Mouse (Mus musculus) G1E (cell line): ENCODE measurements around the gene Gtf2e1. TPM values are rescaled to one million over a fixed set of nuclear protein-coding genes. Genes with fewer than 3 reads are reported as not detected.

Experiments used
- ATAC-seq: 2 replicates; pipeline ENCODE4 v1.8.0; 2016; ENCODE audit warnings: mild to moderate bottlenecking; ENCODE audit not compliant: insufficient number of reproducible peaks, poor library complexity, low FRiP score, severe bottlenecking; ENCODE audit errors: extremely low read depth
- DNase-seq: peaks from one replicate; pipeline ENCODE4 v3.0.0; 2012; ENCODE audit warnings: low spot score
- H3K27me3 ChIP-seq: 2 replicates; pipeline ENCODE4 v1.6.1; 2012; ENCODE audit warnings: mild to moderate bottlenecking, low read length, inconsistent platforms; ENCODE audit not compliant: insufficient read depth
- H3K36me3 ChIP-seq: replicated peaks from 2 replicates; pipeline ENCODE3; 2012; ENCODE audit warnings: mild to moderate bottlenecking, inconsistent platforms
- H3K4me1 ChIP-seq: 2 replicates; pipeline ENCODE4 v1.6.1; 2012; ENCODE audit warnings: low read depth, low read length, inconsistent platforms, mixed read lengths; ENCODE audit not compliant: insufficient read depth
- H3K4me3 ChIP-seq: 2 replicates; pipeline ENCODE4 v1.5.1; 2012; ENCODE audit warnings: low read depth, mild to moderate bottlenecking, inconsistent platforms, low read length, moderate library complexity, mixed read lengths
- H3K9me3 ChIP-seq: replicated peaks from 2 replicates; pipeline ENCODE4 v1.6.1; 2012; ENCODE audit warnings: inconsistent platforms
- CTCF ChIP-seq: IDR thresholded peaks from 2 replicates; pipeline ENCODE4 v1.5.1; 2012; ENCODE audit warnings: low read depth, low read length, inconsistent platforms, mixed read lengths
- GATA1 ChIP-seq: IDR thresholded peaks from 2 replicates; pipeline ENCODE4 v1.6.1; 2012; ENCODE audit warnings: borderline replicate concordance, low read length, inconsistent platforms, mixed read lengths
- GATA2 ChIP-seq: IDR thresholded peaks from 2 replicates; pipeline ENCODE4 v1.6.1; 2012; ENCODE audit warnings: low read depth, low read length, inconsistent platforms, borderline replicate concordance
- POLR2AphosphoS5 ChIP-seq: IDR thresholded peaks from 2 replicates; pipeline ENCODE4 v1.6.1; 2012; ENCODE audit warnings: low read depth, low read length, inconsistent platforms; ENCODE audit not compliant: insufficient replicate concordance
- TAL1 ChIP-seq: conservative IDR thresholded peaks from 2 replicates; pipeline ENCODE4 v1.6.1; 2012; ENCODE audit warnings: low read depth, low read length, inconsistent platforms, mixed read lengths
- polyA plus RNA-seq: library from polyadenylated mRNA; stranded (reverse); fragments of >175 nt; gene quantifications from 2 replicates; pipeline ENCODE4 v1.2.3, GENCODE M21; 2012
- total RNA-seq, 2 experiments: library from RNA; stranded (forward) in 1 of 2; stranded (reverse) in 1 of 2; fragments of 200-1000 nt in 1 of 2; fragments of >200 nt in 1 of 2; fragmentation: Nextera tagmentation in 1 of 2; gene quantifications; 2 replicates each; pipeline ENCODE4 v1.2.3; 2014 to 2017

Gene Gtf2e1
- total and polyA plus RNA-seq, 3 experiments = 3.6 to 29.0 (median 27.8) TPM

GRCm38 (mm10) chr16:37533369-37534068 lies 6.1 kb downstream of the Gtf2e1 start:
- Histone ChIP-seq H3K27me3 (no peaks in the 10 kb centered on the region), H3K9me3 (no peaks in the 10 kb centered on the region), H3K4me3 (peak overlapping the region; percentile 54; the same call in 1 of the 2 replicates), H3K36me3 (peaks cover 60% of the 10 kb centered on the region), H3K4me1 (peaks cover 57% of the 10 kb centered on the region)
- TF ChIP-seq GATA2 (no peak), GATA1 (no peak), POLR2AphosphoS5 (no peak), TAL1 (no peak), CTCF (no peak)
- DNase-seq (peak; percentile 45), ATAC-seq (peak; percentile 75)

- Histone ChIP-seq H3K4me1 (peaks cover 44% of the 10 kb centered on the region), H3K36me3 (peaks cover 63% of the 10 kb centered on the region)
- ATAC-seq = no peak
Measured at GRCm38 (mm10) chr16:37532046-37532445, 7.5 kb downstream of the Gtf2e1 start.

DNA sequence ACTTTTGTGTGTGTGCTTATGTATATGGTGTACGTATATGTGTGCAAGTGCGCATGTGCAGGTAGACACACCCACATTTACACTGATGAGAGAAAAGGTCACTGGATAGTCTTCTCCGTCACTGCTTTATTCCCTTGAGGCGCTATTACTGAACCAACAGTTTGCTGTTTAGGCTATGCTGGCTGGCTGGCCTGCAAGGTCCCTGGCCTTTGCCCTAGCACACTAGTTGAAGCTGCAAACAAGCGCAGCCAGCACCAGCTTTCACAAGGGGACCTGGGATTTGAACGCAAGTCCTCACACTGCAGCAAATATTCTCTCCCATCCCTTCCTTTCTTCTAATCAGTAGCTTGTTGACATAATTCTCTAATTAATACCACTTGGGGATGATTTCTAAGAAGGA lies 9.4 kb downstream of the Gtf2e1 start:
- Histone ChIP-seq H3K4me1 (peaks cover 33% of the 10 kb centered on the region), H3K36me3 (peaks cover 70% of the 10 kb centered on the region), H3K27me3 (no peaks in the 10 kb centered on the region), H3K4me3 (no peak overlapping the region), H3K9me3 (no peaks in the 10 kb centered on the region)
- ATAC-seq (no peak), DNase-seq (no peak)
- TF ChIP-seq CTCF (no peak), POLR2AphosphoS5 (no peak), GATA1 (no peak), TAL1 (no peak), GATA2 (no peak)

More at GRCm38 (mm10) chr16:37532046-37532445, 7.5 kb downstream of the Gtf2e1 start:
- TF ChIP-seq GATA2 = no peak
- no peak for TF ChIP-seq GATA1
- no peak for TF ChIP-seq CTCF
- no peak for TF ChIP-seq TAL1
- no peak for TF ChIP-seq POLR2AphosphoS5
- Histone ChIP-seq H3K9me3 (no peaks in the 10 kb centered on the region), H3K27me3 (no peaks in the 10 kb centered on the region), H3K4me3 (no peak overlapping the region)
- DNase-seq = no peak

GRCm38 (mm10) chr16:37526688-37527223 lies 12.8 kb downstream of the Gtf2e1 start:
- peaks cover 5% of the 10 kb centered on the region; the same call in 1 of the 2 replicates for H3K4me1 ChIP-seq
- peaks cover 10% of the 10 kb centered on the region for H3K9me3 ChIP-seq
- no peaks in the 10 kb centered on the region for H3K27me3 ChIP-seq
- no peak for TF ChIP-seq POLR2AphosphoS5
- TF ChIP-seq CTCF = no peak
- TF ChIP-seq GATA1 = no peak
- no peak for TF ChIP-seq GATA2
- no peak for TF ChIP-seq TAL1
- H3K36me3 ChIP-seq = peaks cover 85% of the 10 kb centered on the region
- no peak for ATAC-seq
- no peak for DNase-seq
- no peak overlapping the region for H3K4me3 ChIP-seq

GRCm38 (mm10) chr16:37525121-37525520 lies 14.5 kb downstream of the Gtf2e1 start:
- Histone ChIP-seq H3K36me3 (peaks cover 89% of the 10 kb centered on the region), H3K27me3 (no peaks in the 10 kb centered on the region), H3K9me3 (peaks cover 10% of the 10 kb centered on the region), H3K4me3 (no peak overlapping the region), H3K4me1 (peaks cover under 1% of the 10 kb centered on the region; the same call in 1 of the 2 replicates)
- ATAC-seq = no peak
- TF ChIP-seq TAL1 = no peak
- no peak for TF ChIP-seq GATA1
- TF ChIP-seq GATA2 = no peak
- TF ChIP-seq CTCF = no peak
- no peak for TF ChIP-seq POLR2AphosphoS5
- no peak for DNase-seq

GRCm38 (mm10) chr16:37522100-37522697 lies 17.4 kb downstream of the Gtf2e1 start:
- H3K9me3 ChIP-seq = peaks cover 10% of the 10 kb centered on the region
- DNase-seq (no peak), ATAC-seq (no peak)
- TF ChIP-seq CTCF = no peak
- TF ChIP-seq GATA1 = no peak
- no peak for TF ChIP-seq POLR2AphosphoS5
- TF ChIP-seq TAL1 = no peak
- no peak for TF ChIP-seq GATA2
- H3K36me3 ChIP-seq = peaks cover 89% of the 10 kb centered on the region
- no peaks in the 10 kb centered on the region for H3K4me1 ChIP-seq
- H3K27me3 ChIP-seq = no peaks in the 10 kb centered on the region
- H3K4me3 ChIP-seq = no peak overlapping the region
